Mouse (Mus musculus) limb, embryonic 10.5 days (tissue): ENCODE data around the gene Fam19a2. TPM values are rescaled to one million over a fixed set of nuclear protein-coding genes. Genes with fewer than 3 reads are reported as not detected.

Source experiments
- DNase-seq: peaks from one replicate; pipeline ENCODE4 v3.0.0-alpha.2; 2017; ENCODE audit warnings: low spot score
- H3K27ac ChIP-seq: fragments of 300-500 bp; sonication (generic); 2 replicates; pipeline ENCODE4 v1.5.1; 2016; ENCODE audit warnings: mild to moderate bottlenecking
- H3K27me3 ChIP-seq: fragments of 300-500 bp; sonication (generic); 2 replicates; pipeline ENCODE4 v1.6.1; 2016; ENCODE audit warnings: low read depth, mild to moderate bottlenecking; ENCODE audit not compliant: poor library complexity, severe bottlenecking
- H3K36me3 ChIP-seq: fragments of 300-500 bp; sonication (generic); 2 replicates; pipeline ENCODE4 v1.6.1; 2016; ENCODE audit warnings: mild to moderate bottlenecking, moderate library complexity
- H3K4me1 ChIP-seq: fragments of 300-500 bp; sonication (generic); 2 replicates; pipeline ENCODE4 v1.6.1; 2016
- H3K4me3 ChIP-seq: fragments of 300-500 bp; sonication (generic); 2 replicates; pipeline ENCODE4 v1.5.1; 2016; ENCODE audit warnings: mild to moderate bottlenecking, moderate library complexity
- H3K9me3 ChIP-seq: fragments of 300-500 bp; sonication (generic); replicated peaks from 2 replicates; pipeline ENCODE4 v1.6.1; 2016; ENCODE audit warnings: mild to moderate bottlenecking
- WGBS: fragments of 180-500 bp; shearing (Covaris S2); methylation state at CpG from one replicate; pipeline ENCODE4 v1.1.7; 2016; 5-methylcytosine and 5-hydroxymethylcytosine counted together
- polyA plus RNA-seq: library from polyadenylated mRNA; unstranded; fragments of >200 nt; fragmentation: Nextera tagmentation; extraction: Ambion mirVana; gene quantifications from 2 replicates; pipeline ENCODE4 v1.2.1, GENCODE M21; 2016

Gene Fam19a2
- polyA plus RNA-seq: 0.69 and 1.6 TPM in 2 replicates

GRCm38 (mm10) chr10:123263876-123264309 is at the start of gene Fam19a2:
Gene Fam19a2, plus strand, starts transcription at chr10:123263996.
- peak; percentile 74 for DNase-seq
- 1% methylated on average over 12 of the region's 12 CpGs for WGBS
- H3K27ac ChIP-seq: peak within 1 kb of the TSS; percentile 66

GRCm38 (mm10) chr10:123222785-123223184 is 41.0 kb upstream of the Fam19a2 start:
- 94% methylated on average over 5 of the region's 5 CpGs for WGBS
- H3K4me1 ChIP-seq: no peaks in the 10 kb centered on the region
- H3K27ac ChIP-seq: no peak overlapping the region
- no peaks in the 10 kb centered on the region for H3K36me3 ChIP-seq
- H3K9me3 ChIP-seq: no peaks in the 10 kb centered on the region
- H3K27me3 ChIP-seq: no peaks in the 10 kb centered on the region
- DNase-seq: no peak
- no peak overlapping the region for H3K4me3 ChIP-seq

More at GRCm38 (mm10) chr10:123263876-123264309, at the start of gene Fam19a2:
- Histone ChIP-seq H3K4me3 (peak within 1 kb of the TSS; percentile 62), H3K4me1 (peaks cover 21% of the 10 kb centered on the region), H3K27me3 (peaks cover 40% of the 10 kb centered on the region), H3K36me3 (no peaks in the 10 kb centered on the region), H3K9me3 (no peaks in the 10 kb centered on the region)

- Histone ChIP-seq H3K36me3 (no peaks in the 10 kb centered on the region), H3K9me3 (no peaks in the 10 kb centered on the region), H3K27me3 (no peaks in the 10 kb centered on the region), H3K4me1 (no peaks in the 10 kb centered on the region), H3K27ac (no peak overlapping the region), H3K4me3 (no peak overlapping the region)
- DNase-seq: no peak
- WGBS: 91% methylated on average over 5 of the region's 5 CpGs
Measured at GRCm38 (mm10) chr10:123229420-123229819, 34.4 kb upstream of the Fam19a2 start.

GRCm38 (mm10) chr10:123248063-123248462 is 15.7 kb upstream of the Fam19a2 start:
- H3K27ac ChIP-seq: no peak overlapping the region
- no peaks in the 10 kb centered on the region for H3K4me1 ChIP-seq
- H3K36me3 ChIP-seq: no peaks in the 10 kb centered on the region
- H3K27me3 ChIP-seq: no peaks in the 10 kb centered on the region
- DNase-seq: no peak
- 91% methylated on average over 6 of the region's 6 CpGs for WGBS
- no peak overlapping the region for H3K4me3 ChIP-seq
- no peaks in the 10 kb centered on the region; the same call in 1 of the 2 replicates for H3K9me3 ChIP-seq

- Histone ChIP-seq H3K4me3 (no peak overlapping the region), H3K4me1 (no peaks in the 10 kb centered on the region), H3K27me3 (no peaks in the 10 kb centered on the region), H3K27ac (no peak overlapping the region), H3K36me3 (no peaks in the 10 kb centered on the region), H3K9me3 (no peaks in the 10 kb centered on the region)
- DNase-seq: no peak
- 79% methylated on average over 9 of the region's 9 CpGs for WGBS
Measured at GRCm38 (mm10) chr10:123251904-123252303, 11.9 kb upstream of the Fam19a2 start.

GRCm38 (mm10) chr10:123254299-123254698 is 9.5 kb upstream of the Fam19a2 start:
- H3K27ac ChIP-seq: no peak overlapping the region
- H3K4me3 ChIP-seq: no peak overlapping the region
- H3K9me3 ChIP-seq: no peaks in the 10 kb centered on the region
- no peaks in the 10 kb centered on the region for H3K27me3 ChIP-seq
- DNase-seq: no peak
- no peaks in the 10 kb centered on the region for H3K4me1 ChIP-seq
- WGBS: 45% methylated on average over 5 of the region's 5 CpGs
- H3K36me3 ChIP-seq: no peaks in the 10 kb centered on the region

GRCm38 (mm10) chr10:123255674-123256348 is 8.0 kb upstream of the Fam19a2 start:
- Histone ChIP-seq H3K4me1 (no peaks in the 10 kb centered on the region), H3K36me3 (no peaks in the 10 kb centered on the region), H3K27ac (no peak overlapping the region), H3K27me3 (no peaks in the 10 kb centered on the region), H3K4me3 (no peak overlapping the region), H3K9me3 (no peaks in the 10 kb centered on the region)
- 80% methylated on average over 7 of the region's 7 CpGs for WGBS
- no peak for DNase-seq

- peaks cover 40% of the 10 kb centered on the region for H3K27me3 ChIP-seq
- peak overlapping the region; percentile 62 for H3K4me3 ChIP-seq
- DNase-seq: peak; percentile 78
- H3K4me1 ChIP-seq: peaks cover 21% of the 10 kb centered on the region
- no peaks in the 10 kb centered on the region for H3K9me3 ChIP-seq
- H3K36me3 ChIP-seq: no peaks in the 10 kb centered on the region
- under 1% methylated on average over 84 of the region's 84 CpGs for WGBS
- peak overlapping the region; percentile 66 for H3K27ac ChIP-seq
Measured at GRCm38 (mm10) chr10:123264461-123265191, 830 bp downstream of the Fam19a2 start.

- under 1% methylated on average over 49 of the region's 50 CpGs for WGBS
- Histone ChIP-seq H3K4me3 (peak overlapping the region; percentile 62), H3K4me1 (peaks cover 21% of the 10 kb centered on the region), H3K27ac (peak overlapping the region; percentile 66), H3K27me3 (peaks cover 40% of the 10 kb centered on the region), H3K9me3 (no peaks in the 10 kb centered on the region), H3K36me3 (no peaks in the 10 kb centered on the region)
- peak; percentile 54 for DNase-seq
Measured at GRCm38 (mm10) chr10:123265241-123265790, 1.5 kb downstream of the Fam19a2 start.

- H3K36me3 ChIP-seq: no peaks in the 10 kb centered on the region
- peaks cover 21% of the 10 kb centered on the region for H3K4me1 ChIP-seq
- DNase-seq: no peak
- no peaks in the 10 kb centered on the region for H3K9me3 ChIP-seq
- no peak overlapping the region for H3K4me3 ChIP-seq
- peaks cover 40% of the 10 kb centered on the region for H3K27me3 ChIP-seq
- no peak overlapping the region for H3K27ac ChIP-seq
- 77% methylated on average over 10 of the region's 10 CpGs for WGBS
Measured at GRCm38 (mm10) chr10:123268568-123268967, 4.8 kb downstream of the Fam19a2 start.

GRCm38 (mm10) chr10:123274554-123274953 is 10.8 kb downstream of the Fam19a2 start:
- Histone ChIP-seq H3K27ac (no peak overlapping the region), H3K36me3 (no peaks in the 10 kb centered on the region), H3K9me3 (no peaks in the 10 kb centered on the region), H3K4me3 (no peak overlapping the region), H3K4me1 (no peaks in the 10 kb centered on the region), H3K27me3 (no peaks in the 10 kb centered on the region)
- no peak for DNase-seq
- 72% methylated on average over 11 of the region's 11 CpGs for WGBS

- no peaks in the 10 kb centered on the region for H3K27me3 ChIP-seq
- no peaks in the 10 kb centered on the region for H3K9me3 ChIP-seq
- no peak overlapping the region for H3K27ac ChIP-seq
- no peaks in the 10 kb centered on the region for H3K36me3 ChIP-seq
- no peaks in the 10 kb centered on the region for H3K4me1 ChIP-seq
- no peak overlapping the region for H3K4me3 ChIP-seq
- no peak for DNase-seq
Measured at GRCm38 (mm10) chr10:123307300-123307699, 43.5 kb downstream of the Fam19a2 start.

GRCm38 (mm10) chr10:123326271-123326670 is 62.5 kb downstream of the Fam19a2 start:
- no peak for DNase-seq
- H3K4me1 ChIP-seq: no peaks in the 10 kb centered on the region
- H3K9me3 ChIP-seq: no peaks in the 10 kb centered on the region
- no peak overlapping the region for H3K4me3 ChIP-seq
- H3K27ac ChIP-seq: no peak overlapping the region
- H3K27me3 ChIP-seq: no peaks in the 10 kb centered on the region
- 94% methylated on average over 3 of the region's 3 CpGs for WGBS
- no peaks in the 10 kb centered on the region for H3K36me3 ChIP-seq
